ENCODE assay signal across 8 mouse cellular contexts in the genomic region with DNA sequence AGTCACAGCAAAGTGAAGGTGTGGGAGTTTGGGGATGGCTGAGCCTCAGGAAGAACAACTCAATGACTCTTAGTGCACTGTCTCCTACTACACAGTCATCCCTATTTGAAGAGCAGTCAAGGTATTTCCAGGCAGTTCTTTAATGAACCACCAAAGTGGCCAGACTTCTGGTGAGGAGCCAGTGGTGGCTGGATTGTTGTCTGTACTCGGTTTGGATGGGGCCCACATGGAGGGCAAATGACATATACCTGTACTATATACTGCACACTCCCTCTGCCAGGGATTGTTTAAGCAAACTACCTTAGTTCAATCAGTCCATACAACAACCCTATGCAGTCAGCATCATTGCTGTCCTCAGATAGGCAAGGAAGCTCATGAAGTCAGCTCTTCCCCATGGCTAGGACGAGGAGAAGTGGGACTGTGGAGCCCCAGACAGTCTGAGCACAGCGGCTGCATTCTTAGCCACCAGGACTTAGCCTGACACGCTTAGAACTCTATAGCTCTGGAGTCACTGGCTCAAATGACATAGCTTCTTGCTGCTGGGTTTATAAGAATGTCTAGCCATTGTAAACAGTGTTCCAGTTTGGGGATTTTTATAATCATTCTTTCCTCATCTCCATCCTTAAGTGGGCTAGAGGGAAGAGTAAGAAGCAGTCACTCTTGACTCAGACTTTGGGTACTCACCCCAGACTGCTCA.
DNase-seq lines count a peak whose midpoint lies in the region; ATAC-seq and TF ChIP-seq lines count a peak whose summit lies in the region.

No protein-coding gene starts in this region.

- DNase-seq in forebrain, embryonic 10.5 days (ENCODE audit: extremely low spot score, low spot score), result no peak
- no peak for DNase-seq in forebrain, postnatal 0 days
- peak; percentile 51 for DNase-seq in kidney, postnatal 0 days (ENCODE audit: low spot score)
- DNase-seq in kidney, adult 9 months, result no peak
- no peak for DNase-seq in limb, embryonic 14.5 days (ENCODE audit: low spot score)
- DNase-seq in layer of hippocampus, postnatal 14 days (ENCODE audit: low spot score in 2 of 2), result no peak

- H3K27ac ChIP-seq in forebrain, embryonic 10.5 days, result peak overlapping the region; percentile 80
- H3K27ac ChIP-seq in forebrain, postnatal 0 days (ENCODE audit: low read depth, low read length), result no peak overlapping the region
- H3K27ac ChIP-seq in kidney, postnatal 0 days, result peak overlapping the region; percentile 86
- peak overlapping the region; percentile 87 for H3K27ac ChIP-seq in forebrain, embryonic 12.5 days
- H3K27ac ChIP-seq in limb, embryonic 14.5 days (replicated peaks; ENCODE audit: low read depth, low read length), result peak overlapping the region; percentile 89

- no peak overlapping the region for H3K4me2 ChIP-seq in forebrain, postnatal 0 days (ENCODE audit: low read depth)
- H3K4me2 ChIP-seq in kidney, postnatal 0 days (ENCODE audit: low read length), result no peak overlapping the region
- H3K4me2 ChIP-seq in forebrain, embryonic 12.5 days, result no peak overlapping the region
- no peak overlapping the region for H3K4me2 ChIP-seq in limb, embryonic 14.5 days (replicated peaks; ENCODE audit: low read depth, low read length, severe bottlenecking)

- WGBS in forebrain, embryonic 10.5 days, result 84% methylated on average over 4 of the region's 4 CpGs
- WGBS in forebrain, postnatal 0 days, result 79% methylated on average over 4 of the region's 4 CpGs
- 42% methylated on average over 4 of the region's 4 CpGs for WGBS in kidney, postnatal 0 days
- 74% methylated on average over 4 of the region's 4 CpGs for WGBS in forebrain, embryonic 12.5 days
- WGBS in limb, embryonic 14.5 days, result 29% methylated on average over 4 of the region's 4 CpGs

- peaks cover 5% of the 10 kb centered on the region for H3K27me3 ChIP-seq in forebrain, embryonic 10.5 days (ENCODE audit: poor library complexity, severe bottlenecking)
- no peaks in the 10 kb centered on the region for H3K27me3 ChIP-seq in forebrain, postnatal 0 days (ENCODE audit: insufficient read depth, low read length)
- H3K27me3 ChIP-seq in kidney, postnatal 0 days (ENCODE audit: insufficient read depth, low read length), result no peaks in the 10 kb centered on the region
- 0 out of 2 replicates have a peak, but pooled peaks cover 6% of the 10 kb centered on the region for H3K27me3 ChIP-seq in forebrain, embryonic 12.5 days
- no peaks in the 10 kb centered on the region for H3K27me3 ChIP-seq in limb, embryonic 14.5 days (ENCODE audit: control insufficient read depth, insufficient read depth, low read length)

- ATAC-seq in forebrain, postnatal 0 days, result no peak
- ATAC-seq in kidney, postnatal 0 days (replicated peaks; ENCODE audit: low FRiP score, low read depth), result no peak
- ATAC-seq in forebrain, embryonic 12.5 days (ENCODE audit: low FRiP score), result no peak
- ATAC-seq in limb, embryonic 14.5 days (ENCODE audit: low FRiP score, low read depth), result no peak
- ATAC-seq in inflammation-experienced regulatory T-cells, adult 6 months, result no peak

- no peak overlapping the region for H3K9ac ChIP-seq in forebrain, postnatal 0 days
- no peak overlapping the region for H3K9ac ChIP-seq in kidney, postnatal 0 days (ENCODE audit: low read depth, low read length)
- no peak overlapping the region for H3K9ac ChIP-seq in forebrain, embryonic 12.5 days
- 0 out of 2 replicates have a peak overlapping the region, but pooled peaks have one; percentile 3 for H3K9ac ChIP-seq in limb, embryonic 14.5 days (ENCODE audit: low read depth, low read length, severe bottlenecking)

- H3K4me1 ChIP-seq in forebrain, embryonic 10.5 days, result peaks cover 35% of the 10 kb centered on the region
- H3K4me1 ChIP-seq in forebrain, postnatal 0 days (ENCODE audit: insufficient read depth), result peaks cover 11% of the 10 kb centered on the region; the same call in 1 of the 2 replicates
- H3K4me1 ChIP-seq in kidney, postnatal 0 days (replicated peaks; ENCODE audit: insufficient read depth, low read length), result peaks cover 25% of the 10 kb centered on the region; the same call in 1 of the 2 replicates
- H3K4me1 ChIP-seq in forebrain, embryonic 12.5 days, result peaks cover 22% of the 10 kb centered on the region
- peaks cover 50% of the 10 kb centered on the region for H3K4me1 ChIP-seq in limb, embryonic 14.5 days (ENCODE audit: control insufficient read depth, insufficient read depth, low read length)

- no peaks in the 10 kb centered on the region for H3K36me3 ChIP-seq in forebrain, embryonic 10.5 days (replicated peaks)
- H3K36me3 ChIP-seq in forebrain, postnatal 0 days (ENCODE audit: insufficient read depth), result no peaks in the 10 kb centered on the region
- no peaks in the 10 kb centered on the region for H3K36me3 ChIP-seq in kidney, postnatal 0 days (ENCODE audit: insufficient read depth, low read length)
- no peaks in the 10 kb centered on the region for H3K36me3 ChIP-seq in forebrain, embryonic 12.5 days (replicated peaks)
- H3K36me3 ChIP-seq in limb, embryonic 14.5 days (ENCODE audit: control insufficient read depth, insufficient read depth, low read length), result no peaks in the 10 kb centered on the region

- no peak overlapping the region for H3K4me3 ChIP-seq in forebrain, embryonic 10.5 days
- H3K4me3 ChIP-seq in forebrain, postnatal 0 days (ENCODE audit: low read depth, low read length), result no peak overlapping the region
- H3K4me3 ChIP-seq in kidney, postnatal 0 days (replicated peaks; ENCODE audit: low read depth, low read length), result no peak overlapping the region
- no peak overlapping the region for H3K4me3 ChIP-seq in forebrain, embryonic 12.5 days (replicated peaks)
- no peak overlapping the region for H3K4me3 ChIP-seq in limb, embryonic 14.5 days (replicated peaks; ENCODE audit: low read length)

- TF ChIP-seq CTCF in forebrain, postnatal 0 days (IDR thresholded peaks at IDR 0.05; ENCODE audit: low read depth), result no peak
- TF ChIP-seq CTCF in kidney, postnatal 0 days (IDR thresholded peaks at IDR 0.05; ENCODE audit: low read depth), result no peak

- no peaks in the 10 kb centered on the region for H3K9me3 ChIP-seq in forebrain, embryonic 10.5 days
- H3K9me3 ChIP-seq in forebrain, postnatal 0 days (ENCODE audit: low read length), result no peaks in the 10 kb centered on the region
- no peaks in the 10 kb centered on the region for H3K9me3 ChIP-seq in kidney, postnatal 0 days (replicated peaks; ENCODE audit: low read length)
- no peaks in the 10 kb centered on the region for H3K9me3 ChIP-seq in forebrain, embryonic 12.5 days
- no peaks in the 10 kb centered on the region for H3K9me3 ChIP-seq in limb, embryonic 14.5 days (ENCODE audit: control insufficient read depth, low read length)

- no peak for TF ChIP-seq POLR2A in limb, embryonic 14.5 days (IDR thresholded peaks at IDR 0.05; ENCODE audit: borderline replicate concordance, extremely low read depth, insufficient read depth, insufficient read length)
